Mouse (Mus musculus): ENCODE measurements around the gene Serinc3. TPM values are rescaled to one million over a fixed set of nuclear protein-coding genes. Genes with fewer than 3 reads are reported as not detected.

The Serinc3 gene
- 83.9 and 126 TPM in 2 replicates for polyA plus RNA-seq (2015; fragmentation: Nextera tagmentation; extraction: Ambion mirVana)

DNA sequence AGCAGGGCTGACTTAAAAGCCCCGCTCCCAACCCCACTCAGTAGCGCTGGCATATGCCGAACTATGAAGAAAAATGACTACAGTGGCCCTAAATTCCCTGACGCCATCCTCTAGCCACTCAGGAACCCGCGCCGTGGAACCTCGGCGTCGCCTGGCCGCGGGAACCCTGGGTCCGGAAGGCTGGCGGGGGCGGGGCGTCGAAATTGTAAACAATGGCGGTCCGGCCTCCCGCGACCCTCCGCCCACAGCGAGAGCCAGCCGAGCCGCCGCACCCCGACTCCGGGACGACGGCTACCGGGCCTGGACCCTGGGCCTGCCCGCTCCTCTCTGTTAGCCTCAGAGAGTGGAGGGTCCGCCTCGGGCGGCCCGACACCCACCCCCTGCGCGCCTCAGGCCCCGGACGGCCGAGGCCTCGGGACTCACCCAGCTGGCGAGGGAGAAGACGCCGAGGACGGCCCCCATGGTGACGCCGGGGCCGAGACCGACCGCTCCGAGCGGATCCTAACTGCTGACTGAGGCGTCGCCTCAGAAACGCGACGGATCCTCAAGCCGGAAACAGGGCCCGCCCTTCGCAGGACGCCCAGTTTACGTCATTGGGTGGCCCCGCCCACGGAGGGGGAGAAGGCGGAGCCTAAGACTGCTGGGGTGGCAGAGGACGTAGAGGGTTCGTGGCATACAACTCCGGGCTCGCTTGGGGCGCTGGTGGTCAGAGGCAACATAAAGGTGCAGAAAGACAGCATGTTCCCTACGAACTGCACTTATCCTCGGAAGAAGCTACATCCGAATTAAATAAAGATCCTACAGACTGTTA, at the start of gene Serinc3:
Gene Serinc3, minus strand, starts transcription at position 557 of the 811 bp plus-strand sequence.

DNA sequence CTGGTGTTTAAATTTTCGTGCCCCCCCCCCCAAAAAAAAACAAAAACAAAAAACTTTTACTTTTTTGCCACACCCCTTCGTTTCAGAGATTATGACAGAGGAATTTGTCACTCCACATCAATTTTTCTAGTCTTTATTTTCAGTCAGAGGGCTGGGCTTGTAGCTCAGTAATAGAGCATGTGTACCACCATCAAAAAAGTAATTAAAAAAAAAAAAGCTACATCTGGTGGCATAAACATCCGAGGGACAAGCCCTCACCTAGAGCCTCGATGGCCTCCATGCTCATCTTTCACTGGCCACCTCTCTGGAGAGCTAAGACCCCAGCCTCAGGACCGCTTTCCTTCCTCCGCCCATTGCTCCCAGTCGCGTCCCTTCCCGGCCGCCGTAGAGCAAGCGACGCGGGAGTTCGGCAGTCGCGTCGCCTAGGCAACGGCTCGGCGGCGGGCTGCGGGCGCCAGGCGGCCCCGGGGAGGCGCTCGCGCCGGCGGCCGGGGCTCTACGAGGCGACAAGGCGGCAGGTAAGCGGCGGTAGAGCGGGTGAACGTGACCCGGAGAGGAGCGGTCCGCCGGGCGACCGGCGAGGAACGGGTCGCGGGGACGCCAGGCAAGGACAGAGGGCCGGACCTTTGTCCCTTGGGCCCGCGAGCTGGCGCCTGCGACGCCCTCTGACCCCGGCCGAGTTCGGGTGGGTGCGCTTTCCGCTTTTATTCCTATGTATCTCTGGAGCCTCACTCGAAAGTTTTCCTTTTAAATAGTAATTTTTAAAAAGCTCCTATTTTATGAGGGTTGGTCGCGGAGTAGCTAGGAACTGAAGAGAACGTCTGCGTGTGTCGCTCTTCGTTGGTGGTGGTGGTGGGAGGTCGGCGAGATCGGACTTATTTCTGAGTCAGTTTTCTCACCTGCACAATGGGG, 13.3 kb upstream of the Serinc3 start, which contains the start of gene Pkig:
Gene Pkig, plus strand, starts transcription at position 412 of the 912 bp plus-strand sequence.

DNA sequence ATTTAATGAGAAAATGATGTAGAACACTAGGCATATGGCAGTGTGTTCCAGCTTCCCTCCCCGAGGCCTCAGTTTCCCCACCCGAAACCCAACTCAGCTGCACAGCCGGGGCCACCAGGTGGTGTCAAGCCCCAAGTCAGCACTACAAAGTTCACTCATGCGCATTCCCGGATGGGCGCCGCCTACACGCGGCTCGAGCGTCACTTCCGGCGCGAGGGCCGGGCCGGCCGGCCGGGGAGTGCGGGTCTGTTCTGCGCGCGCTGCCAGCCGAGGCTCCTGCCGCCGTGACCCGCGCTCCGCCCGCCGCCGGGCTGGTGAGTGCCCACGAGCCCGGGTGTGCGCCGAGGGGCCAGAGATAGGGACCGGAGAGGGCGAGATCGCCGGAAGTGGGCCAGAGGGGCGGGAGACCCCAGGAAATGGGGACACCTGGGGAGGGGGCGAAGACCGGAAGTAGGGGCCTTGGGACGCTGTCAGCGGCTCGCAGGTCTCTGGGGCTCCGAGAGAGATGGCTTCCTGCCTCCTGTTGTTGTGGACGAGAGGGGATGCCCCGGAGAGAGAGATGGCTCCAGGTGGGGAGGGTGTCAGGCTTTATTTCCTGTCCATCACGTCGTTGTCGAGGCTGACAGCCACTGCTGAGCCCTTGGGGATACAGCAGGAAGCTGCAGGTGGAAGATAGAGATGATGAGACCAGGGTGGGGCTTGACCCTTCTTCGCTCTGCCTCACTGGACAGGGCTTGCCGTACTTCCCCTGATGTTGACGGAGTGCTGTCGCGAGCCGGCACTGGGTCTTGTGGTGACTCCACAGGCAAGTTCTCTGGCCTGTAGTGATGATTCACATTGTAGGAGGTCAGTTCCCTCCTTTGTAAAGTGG, 42.6 kb downstream of the Serinc3 start, which contains the start of gene Ttpal:
Gene Ttpal, plus strand, starts transcription at position 214 of the 871 bp plus-strand sequence.

Other genes starting within 250 kb of the Serinc3 start
- 1.9 and 2.5 TPM in 2 replicates for gene Jph2, start 247.1 kb downstream of the Serinc3 start, polyA plus RNA-seq (2015; fragmentation: Nextera tagmentation; extraction: Ambion mirVana)
- gene Oser1, start 220.4 kb downstream of the Serinc3 start, polyA plus RNA-seq (2015; fragmentation: Nextera tagmentation; extraction: Ambion mirVana), result 60.5 and 68.4 TPM in 2 replicates
- 11.5 and 20.5 TPM in 2 replicates for gene Gdap1l1, start 206.7 kb downstream of the Serinc3 start, polyA plus RNA-seq (2015; fragmentation: Nextera tagmentation; extraction: Ambion mirVana)
- 9.1 and 18.7 TPM in 2 replicates for gene Fitm2, start 172.5 kb downstream of the Serinc3 start, polyA plus RNA-seq (2015; fragmentation: Nextera tagmentation; extraction: Ambion mirVana)
- 0.16 and 0.25 TPM in 2 replicates for gene R3hdml, start 152.8 kb downstream of the Serinc3 start, polyA plus RNA-seq (2015; fragmentation: Nextera tagmentation; extraction: Ambion mirVana)
- 0.75 and 1.8 TPM in 2 replicates for gene Hnf4a, start 138.3 kb downstream of the Serinc3 start, polyA plus RNA-seq (2015; fragmentation: Nextera tagmentation; extraction: Ambion mirVana)
- gene Ttpal, start 42.8 kb downstream of the Serinc3 start, polyA plus RNA-seq (2015; fragmentation: Nextera tagmentation; extraction: Ambion mirVana), result 11.5 and 13.9 TPM in 2 replicates
- 146 and 150 TPM in 2 replicates for gene Pkig, start 13.3 kb upstream of the Serinc3 start, polyA plus RNA-seq (2015; fragmentation: Nextera tagmentation; extraction: Ambion mirVana)
- gene Ada, start 105.1 kb upstream of the Serinc3 start, polyA plus RNA-seq (2015; fragmentation: Nextera tagmentation; extraction: Ambion mirVana), result 4.3 and 6.1 TPM in 2 replicates
- gene Ccn5, start 175.7 kb upstream of the Serinc3 start, polyA plus RNA-seq (2015; fragmentation: Nextera tagmentation; extraction: Ambion mirVana), result 0.14 TPM in 1 of 2 replicates, not detected in the other
- not detected in 2 replicates for gene Kcnk15, start 208.5 kb upstream of the Serinc3 start, polyA plus RNA-seq (2015; fragmentation: Nextera tagmentation; extraction: Ambion mirVana)

All from adrenal gland, postnatal 0 days (tissue).